Mouse (Mus musculus) cerebellum, postnatal 36 days (tissue): ENCODE data around the gene Hacd2.

Source experiments
- DNase-seq, 2 experiments: peaks; one replicate each; pipeline ENCODE4 v3.0.0; 2021 to 2022; ENCODE audit warnings: mixed read lengths in 2 of 2

Hacd2 gene

GRCm38 (mm10) chr16:35008447-35008846 lies 13.8 kb upstream of the Hacd2 start:
- no peak for DNase-seq

GRCm38 (mm10) chr16:35013501-35013900 lies 8.7 kb upstream of the Hacd2 start:
- no peak for DNase-seq

GRCm38 (mm10) chr16:35016491-35016890 lies 5.7 kb upstream of the Hacd2 start:
- DNase-seq, result no peak

- DNase-seq, result no peak
Measured at GRCm38 (mm10) chr16:35018470-35018974, 3.7 kb upstream of the Hacd2 start.

GRCm38 (mm10) chr16:35021903-35022241 lies 356 bp upstream of the Hacd2 start:
- no peak for DNase-seq

- DNase-seq, result no peak
Measured at GRCm38 (mm10) chr16:35023138-35023735, 1.0 kb downstream of the Hacd2 start.

GRCm38 (mm10) chr16:35024300-35024699 lies 2.1 kb downstream of the Hacd2 start:
- no peak for DNase-seq

GRCm38 (mm10) chr16:35025347-35025746 lies 3.1 kb downstream of the Hacd2 start:
- no peak for DNase-seq

GRCm38 (mm10) chr16:35033241-35033640 lies 11.0 kb downstream of the Hacd2 start:
- DNase-seq, result no peak

- DNase-seq, result no peak
Measured at GRCm38 (mm10) chr16:35033809-35034577, 11.8 kb downstream of the Hacd2 start.

GRCm38 (mm10) chr16:35034971-35035370 lies 12.7 kb downstream of the Hacd2 start:
- no peak for DNase-seq

GRCm38 (mm10) chr16:35036754-35037153 lies 14.5 kb downstream of the Hacd2 start:
- DNase-seq, result no peak

GRCm38 (mm10) chr16:35038343-35039057 lies 16.3 kb downstream of the Hacd2 start:
- DNase-seq, result no peak

- DNase-seq, result no peak
Measured at GRCm38 (mm10) chr16:35040154-35040553, 17.9 kb downstream of the Hacd2 start.

GRCm38 (mm10) chr16:35041001-35041400 lies 18.8 kb downstream of the Hacd2 start:
- no peak for DNase-seq

GRCm38 (mm10) chr16:35046081-35046775 lies 24.0 kb downstream of the Hacd2 start:
- DNase-seq, result no peak

- DNase-seq, result no peak
Measured at GRCm38 (mm10) chr16:35047272-35047969, 25.2 kb downstream of the Hacd2 start.

- DNase-seq, result peak; percentile 34 to 35
Measured at GRCm38 (mm10) chr16:35051066-35051465, 28.8 kb downstream of the Hacd2 start.

GRCm38 (mm10) chr16:35052191-35052590 lies 30.0 kb downstream of the Hacd2 start:
- no peak for DNase-seq

GRCm38 (mm10) chr16:35054432-35055193 lies 32.4 kb downstream of the Hacd2 start:
- no peak for DNase-seq

- DNase-seq, result no peak
Measured at GRCm38 (mm10) chr16:35055194-35055506, 32.9 kb downstream of the Hacd2 start.

- DNase-seq, result no peak
Measured at GRCm38 (mm10) chr16:35055861-35056260, 33.6 kb downstream of the Hacd2 start.
